Mouse (Mus musculus) midbrain, embryonic 12.5 days (tissue): Measurements from ENCODE around the gene Tbc1d9b. TPM values are rescaled to one million over a fixed set of nuclear protein-coding genes. Genes with fewer than 3 reads are reported as not detected.

Experiments
- ATAC-seq: fragments of 200-750 bp; cut with Nextera tagmentation; 2 replicates; pipeline ENCODE4 v1.8.0; 2017; ENCODE audit warnings: low read depth, moderate TSS enrichment, moderate library complexity; ENCODE audit not compliant: low FRiP score
- H3K27ac ChIP-seq: fragments of 300-500 bp; sonication (generic); replicated peaks from 2 replicates; pipeline ENCODE4 v1.5.1; 2016; ENCODE audit warnings: mild to moderate bottlenecking
- H3K27me3 ChIP-seq: fragments of 300-500 bp; sonication (generic); 2 replicates; pipeline ENCODE4 v1.6.1; 2016; ENCODE audit warnings: mild to moderate bottlenecking
- H3K36me3 ChIP-seq: fragments of 300-500 bp; sonication (generic); 2 replicates; pipeline ENCODE4 v1.6.1; 2016
- H3K4me1 ChIP-seq: fragments of 300-500 bp; sonication (generic); 2 replicates; pipeline ENCODE4 v1.6.1; 2016
- H3K4me2 ChIP-seq: fragments of 300-500 bp; sonication (generic); replicated peaks from 2 replicates; pipeline ENCODE4 v1.6.1; 2016; ENCODE audit warnings: mild to moderate bottlenecking, moderate library complexity
- H3K4me3 ChIP-seq: fragments of 300-500 bp; sonication (generic); 2 replicates; pipeline ENCODE4 v1.5.1; 2016; ENCODE audit warnings: mild to moderate bottlenecking
- H3K9ac ChIP-seq: fragments of 300-500 bp; sonication (generic); replicated peaks from 2 replicates; pipeline ENCODE4 v1.6.1; 2016; ENCODE audit warnings: mild to moderate bottlenecking, moderate library complexity
- H3K9me3 ChIP-seq: fragments of 300-500 bp; sonication (generic); 2 replicates; pipeline ENCODE4 v1.6.1; 2016; ENCODE audit warnings: mild to moderate bottlenecking
- WGBS: fragments of 180-500 bp; shearing (Covaris S2); methylation state at CpG from one replicate; pipeline ENCODE4 v1.1.7; 2016; 5-methylcytosine and 5-hydroxymethylcytosine counted together
- polyA plus RNA-seq: library from polyadenylated mRNA; unstranded; fragments of >200 nt; fragmentation: Nextera tagmentation; extraction: Ambion mirVana; gene quantifications from 2 replicates; pipeline ENCODE4 v1.2.1, GENCODE M21; 2016

Gene Tbc1d9b
- polyA plus RNA-seq, 1 experiment from 2014 or later = 45.2 TPM

DNA sequence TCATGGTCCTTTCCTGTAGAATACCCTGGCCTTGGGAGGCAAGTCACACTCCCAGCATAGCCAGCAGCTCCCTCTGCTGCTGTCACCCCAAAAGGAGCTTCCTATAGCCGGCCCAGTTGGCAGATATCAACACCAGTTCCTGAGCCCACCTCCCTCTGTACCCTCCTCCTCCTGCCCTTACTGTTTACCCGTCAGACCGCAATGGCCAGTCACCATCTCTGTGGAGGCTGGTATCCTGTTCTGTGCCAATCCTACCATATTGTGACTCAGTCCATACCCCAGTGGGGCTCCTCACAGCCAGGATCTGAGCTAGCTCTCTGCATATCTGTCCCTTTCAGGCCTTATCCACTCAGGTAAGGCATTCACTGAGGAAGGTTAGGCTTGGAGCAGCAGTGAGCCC lies 14.3 kb downstream of the Tbc1d9b start:
- H3K4me2 ChIP-seq = no peak overlapping the region
- no peaks in the 10 kb centered on the region for H3K4me1 ChIP-seq
- no peak overlapping the region for H3K4me3 ChIP-seq
- no peaks in the 10 kb centered on the region for H3K9me3 ChIP-seq
- peaks cover 87% of the 10 kb centered on the region for H3K36me3 ChIP-seq
- no peak for ATAC-seq
- no peak overlapping the region for H3K9ac ChIP-seq
- no peak overlapping the region for H3K27ac ChIP-seq
- 86% methylated on average over 3 of the region's 3 CpGs for WGBS
- H3K27me3 ChIP-seq = no peaks in the 10 kb centered on the region

DNA sequence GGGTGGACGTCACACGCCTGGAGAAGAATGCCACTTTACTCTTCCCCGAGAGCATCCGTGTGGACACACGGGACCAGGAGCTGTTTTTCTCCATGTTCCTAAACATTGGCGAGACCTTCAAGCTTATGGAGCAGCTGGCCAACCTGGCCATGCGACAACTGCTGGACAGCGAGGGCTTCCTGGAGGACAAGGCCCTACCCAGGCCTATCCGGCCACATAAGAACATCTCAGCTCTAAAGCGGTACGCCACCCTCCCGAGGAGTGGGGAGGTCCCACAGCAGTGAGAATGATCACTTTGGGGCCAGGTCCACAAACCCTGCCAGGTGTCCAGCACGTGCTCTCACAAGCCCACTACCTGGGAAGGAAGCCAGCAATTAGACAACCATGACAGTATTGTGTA lies 14.9 kb downstream of the Tbc1d9b start:
- no peaks in the 10 kb centered on the region for H3K4me1 ChIP-seq
- WGBS = 93% methylated on average over 13 of the region's 13 CpGs
- peaks cover 87% of the 10 kb centered on the region for H3K36me3 ChIP-seq
- no peak overlapping the region for H3K9ac ChIP-seq
- no peak overlapping the region for H3K27ac ChIP-seq
- H3K4me3 ChIP-seq = no peak overlapping the region
- ATAC-seq = no peak
- H3K27me3 ChIP-seq = no peaks in the 10 kb centered on the region
- H3K4me2 ChIP-seq = no peak overlapping the region
- H3K9me3 ChIP-seq = no peaks in the 10 kb centered on the region

DNA sequence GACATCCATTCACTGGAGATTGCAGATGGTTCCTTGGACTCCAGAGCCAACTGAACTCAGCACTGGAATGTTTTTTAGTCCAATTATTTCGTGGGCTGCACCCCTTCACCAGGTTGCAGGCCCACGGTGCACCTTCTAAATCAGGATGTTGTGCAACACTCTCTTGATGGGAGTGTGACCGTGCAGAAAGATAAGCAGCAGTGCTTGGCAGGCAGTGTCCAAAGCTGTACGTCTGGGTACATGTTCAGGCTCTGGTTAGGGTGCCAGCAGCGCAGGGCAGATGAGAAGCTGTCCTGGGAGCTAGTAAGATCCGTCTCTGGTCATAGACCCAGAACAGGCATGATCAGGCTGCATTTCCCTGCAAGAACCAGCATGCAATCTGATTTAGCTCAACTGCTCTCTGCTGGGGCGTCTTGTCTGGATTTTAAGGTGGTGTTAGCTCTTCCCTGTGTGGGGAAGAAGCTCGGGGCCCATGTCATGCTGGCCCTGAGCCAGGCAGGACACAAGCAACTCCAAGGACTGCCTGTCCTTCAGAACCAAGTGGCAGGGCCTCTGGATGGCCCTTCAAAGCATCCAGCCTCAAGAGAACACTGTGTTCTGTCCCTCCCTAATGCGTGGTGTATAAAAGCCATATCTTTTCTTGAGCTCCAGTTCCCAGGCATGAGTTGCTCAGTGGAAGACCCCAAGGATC lies 16.2 kb downstream of the Tbc1d9b start:
- Histone ChIP-seq H3K4me1 (no peaks in the 10 kb centered on the region), H3K27ac (no peak overlapping the region), H3K9me3 (no peaks in the 10 kb centered on the region), H3K9ac (no peak overlapping the region), H3K4me2 (no peak overlapping the region), H3K27me3 (no peaks in the 10 kb centered on the region), H3K36me3 (peaks cover 88% of the 10 kb centered on the region), H3K4me3 (no peak overlapping the region)
- 90% methylated on average over 9 of the region's 9 CpGs for WGBS
- ATAC-seq = no peak

DNA sequence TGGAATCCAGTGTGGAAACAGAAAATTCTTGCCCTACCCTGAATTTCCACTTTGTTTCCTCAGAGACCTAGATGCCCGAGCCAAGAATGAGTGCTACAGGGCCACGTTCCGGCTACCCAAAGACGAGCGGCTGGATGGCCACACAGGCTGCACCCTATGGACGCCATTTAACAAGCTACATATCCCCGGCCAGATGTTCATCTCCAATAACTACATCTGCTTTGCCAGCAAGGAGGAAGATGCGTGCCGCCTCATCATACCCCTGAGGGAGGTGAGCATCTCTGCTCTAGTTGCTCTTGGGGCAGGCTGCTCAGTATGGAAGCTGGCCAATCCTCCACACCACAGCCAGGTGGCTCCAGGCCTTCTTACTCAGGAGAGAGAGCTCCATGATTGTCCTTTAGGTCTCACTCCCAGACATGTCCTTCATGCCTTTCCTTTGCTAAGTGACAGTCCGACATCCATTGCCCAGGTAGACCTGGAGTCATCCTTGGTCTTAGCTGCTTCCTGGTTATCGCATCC lies 16.8 kb downstream of the Tbc1d9b start:
- Histone ChIP-seq H3K4me3 (no peak overlapping the region), H3K27me3 (no peaks in the 10 kb centered on the region), H3K27ac (no peak overlapping the region), H3K36me3 (peaks cover 88% of the 10 kb centered on the region), H3K4me2 (no peak overlapping the region), H3K9me3 (no peaks in the 10 kb centered on the region), H3K9ac (no peak overlapping the region), H3K4me1 (no peaks in the 10 kb centered on the region)
- 96% methylated on average over 11 of the region's 11 CpGs for WGBS
- no peak for ATAC-seq

DNA sequence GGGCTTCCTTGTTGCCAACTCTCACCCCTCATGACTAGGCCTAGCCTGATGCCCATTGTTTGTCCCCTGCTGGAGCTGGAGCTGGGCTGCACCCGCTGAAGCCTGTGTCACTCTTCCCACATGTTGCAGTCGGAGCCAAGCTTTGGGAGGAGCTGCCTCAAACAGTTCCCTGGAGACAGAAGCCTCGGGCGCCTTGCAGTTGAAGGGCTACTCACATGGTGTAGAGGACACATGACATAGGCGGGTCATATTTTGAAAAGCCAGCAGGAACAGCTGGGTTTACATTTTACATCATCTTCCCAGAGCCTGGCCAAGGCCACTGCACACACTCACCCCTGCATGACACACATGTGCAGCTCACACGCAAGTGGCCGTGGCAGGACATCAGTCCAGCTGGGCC lies 18.0 kb downstream of the Tbc1d9b start:
- Histone ChIP-seq H3K27ac (no peak overlapping the region), H3K4me2 (no peak overlapping the region), H3K4me1 (no peaks in the 10 kb centered on the region), H3K36me3 (peaks cover 92% of the 10 kb centered on the region), H3K4me3 (no peak overlapping the region), H3K27me3 (no peaks in the 10 kb centered on the region), H3K9me3 (no peaks in the 10 kb centered on the region), H3K9ac (no peak overlapping the region)
- WGBS = 93% methylated on average over 7 of the region's 7 CpGs
- no peak for ATAC-seq

DNA sequence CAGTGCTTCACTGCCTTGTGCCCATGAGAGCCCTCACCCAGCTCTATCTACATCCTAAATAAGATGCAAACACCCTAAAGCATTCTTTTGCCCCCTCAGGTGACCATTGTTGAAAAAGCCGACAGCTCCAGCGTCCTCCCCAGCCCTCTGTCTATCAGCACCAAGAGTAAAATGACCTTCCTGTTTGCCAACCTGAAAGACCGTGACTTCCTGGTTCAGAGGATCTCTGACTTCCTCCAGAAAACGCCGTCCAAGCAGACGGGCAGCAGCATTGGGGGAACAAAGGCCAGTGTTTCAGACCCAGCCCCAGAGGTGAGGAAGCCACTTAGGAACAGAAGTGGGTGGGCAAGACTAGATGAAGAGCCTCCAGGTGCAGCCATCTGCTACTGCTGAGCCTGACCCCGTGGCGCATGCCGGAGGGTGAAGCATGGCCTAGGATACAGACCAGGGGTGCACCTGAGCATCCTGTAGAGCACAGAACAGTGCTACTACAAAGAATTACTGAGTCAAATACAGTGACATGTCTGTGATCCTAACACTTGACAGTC lies 18.5 kb downstream of the Tbc1d9b start:
- no peak overlapping the region for H3K4me2 ChIP-seq
- H3K9me3 ChIP-seq = no peaks in the 10 kb centered on the region
- 92% methylated on average over 9 of the region's 9 CpGs for WGBS
- no peaks in the 10 kb centered on the region for H3K27me3 ChIP-seq
- H3K27ac ChIP-seq = no peak overlapping the region
- H3K4me3 ChIP-seq = no peak overlapping the region
- no peak for ATAC-seq
- H3K36me3 ChIP-seq = peaks cover 95% of the 10 kb centered on the region
- no peak overlapping the region for H3K9ac ChIP-seq
- H3K4me1 ChIP-seq = no peaks in the 10 kb centered on the region

DNA sequence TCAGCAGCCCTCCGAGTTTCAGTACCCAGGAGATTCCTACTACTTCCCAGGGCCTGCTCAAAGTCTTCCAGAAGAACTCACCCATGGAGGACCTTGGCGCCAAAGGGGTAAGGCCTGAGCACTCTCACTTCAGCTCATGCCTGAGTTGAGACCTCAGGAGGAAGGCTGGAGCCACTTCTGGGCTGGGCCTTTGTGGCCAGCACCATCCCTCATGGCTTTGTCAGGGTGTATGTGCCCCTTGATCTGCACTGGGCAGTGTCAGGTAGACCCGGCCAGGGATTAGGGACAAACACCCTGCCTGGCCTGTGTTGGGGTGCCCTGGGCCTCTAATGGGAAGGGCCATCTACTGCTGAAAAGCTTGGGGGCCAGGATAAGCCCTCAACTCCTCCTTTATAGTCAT lies 20.2 kb downstream of the Tbc1d9b start:
- no peak overlapping the region for H3K27ac ChIP-seq
- no peak overlapping the region for H3K9ac ChIP-seq
- H3K9me3 ChIP-seq = no peaks in the 10 kb centered on the region
- no peak overlapping the region for H3K4me2 ChIP-seq
- ATAC-seq = no peak
- no peak overlapping the region for H3K4me3 ChIP-seq
- no peaks in the 10 kb centered on the region for H3K27me3 ChIP-seq
- H3K36me3 ChIP-seq = peaks cover 95% of the 10 kb centered on the region
- H3K4me1 ChIP-seq = no peaks in the 10 kb centered on the region
- 86% methylated on average over 3 of the region's 3 CpGs for WGBS

DNA sequence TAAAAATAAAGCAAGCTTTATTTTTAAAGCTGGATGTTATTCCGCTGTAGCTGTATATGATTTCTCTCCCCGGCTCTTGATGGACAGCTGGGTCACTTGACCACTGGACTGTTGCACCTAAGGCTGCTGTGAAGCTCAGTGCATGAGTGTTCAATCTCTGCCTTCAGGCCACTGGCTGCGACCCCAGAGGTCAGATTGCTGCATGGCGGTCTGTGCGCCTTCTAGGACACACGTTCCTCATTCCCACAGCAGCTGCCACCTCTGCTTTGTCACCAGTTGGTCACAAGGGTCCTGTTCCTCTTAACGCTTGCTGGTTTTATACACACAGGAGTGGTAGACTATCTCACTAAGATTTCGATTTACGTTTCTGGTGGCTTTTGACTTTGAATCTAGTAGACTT lies 23.0 kb downstream of the Tbc1d9b start:
- Histone ChIP-seq H3K4me3 (no peak overlapping the region), H3K9me3 (no peaks in the 10 kb centered on the region), H3K4me2 (no peak overlapping the region), H3K27ac (no peak overlapping the region), H3K9ac (no peak overlapping the region), H3K36me3 (peaks cover 99% of the 10 kb centered on the region), H3K4me1 (no peaks in the 10 kb centered on the region), H3K27me3 (no peaks in the 10 kb centered on the region)
- WGBS = 78% methylated on average over 9 of the region's 9 CpGs
- ATAC-seq = no peak

DNA sequence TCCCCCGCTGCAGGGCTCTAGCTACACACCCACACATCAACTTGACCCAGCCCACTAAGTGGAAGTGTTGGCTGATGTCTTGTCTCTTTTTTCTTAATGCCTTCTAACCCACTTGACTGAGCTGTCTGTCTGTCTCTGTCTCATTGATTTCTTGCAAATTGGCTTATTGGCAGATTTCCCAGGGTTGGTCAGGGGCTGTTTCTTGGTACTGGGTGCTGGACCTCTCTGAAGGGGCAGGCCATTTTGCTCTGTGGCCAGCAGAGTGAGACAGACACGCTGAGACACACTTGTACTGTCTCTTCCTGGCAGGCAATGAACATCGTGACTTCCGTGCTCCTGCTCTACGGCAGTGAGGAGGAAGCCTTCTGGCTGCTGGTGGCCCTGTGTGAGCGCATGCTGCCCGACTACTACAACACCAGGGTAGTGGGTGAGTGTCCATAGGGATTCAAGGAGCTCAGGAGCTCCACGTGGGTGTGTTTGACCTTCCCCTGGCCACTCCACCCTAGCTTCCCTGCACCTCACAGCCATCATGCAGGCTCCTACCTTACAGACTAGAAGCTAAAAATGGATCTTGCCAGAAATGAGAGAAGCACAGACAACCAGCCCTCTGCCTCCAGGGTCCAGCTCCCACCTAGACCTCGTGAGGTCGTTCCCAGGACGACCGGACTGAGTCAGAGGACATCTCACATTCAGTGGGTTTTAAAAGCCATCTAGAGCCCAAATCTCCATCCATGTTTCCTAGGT lies 23.8 kb downstream of the Tbc1d9b start:
- Histone ChIP-seq H3K27me3 (no peaks in the 10 kb centered on the region), H3K27ac (no peak overlapping the region), H3K36me3 (peaks cover 99% of the 10 kb centered on the region), H3K9me3 (no peaks in the 10 kb centered on the region), H3K9ac (no peak overlapping the region), H3K4me1 (no peaks in the 10 kb centered on the region), H3K4me2 (no peak overlapping the region), H3K4me3 (no peak overlapping the region)
- whole genome bisulfite sequencing = 90% methylated on average over 12 of the region's 12 CpGs
- no peak for ATAC-seq

DNA sequence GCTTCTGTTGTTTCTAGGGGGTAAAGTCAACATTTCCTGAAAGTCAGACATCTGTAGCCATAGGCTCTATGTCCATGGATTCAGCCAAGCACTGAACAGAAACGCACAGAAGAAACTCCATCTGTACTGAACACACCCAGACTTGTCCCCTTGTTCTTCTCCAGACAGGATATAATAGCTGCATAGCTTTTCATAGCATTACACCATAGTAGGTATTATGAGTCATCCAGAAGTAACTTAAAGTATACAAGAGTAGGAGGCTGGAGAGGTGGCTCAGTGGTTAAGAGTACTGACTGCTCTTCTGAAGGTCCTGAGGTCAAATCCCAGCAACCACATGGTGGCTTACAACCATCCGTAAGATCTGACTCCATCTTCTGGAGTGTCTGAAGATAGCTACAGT lies 24.6 kb downstream of the Tbc1d9b start:
- WGBS = 92% methylated on average over 2 of the region's 2 CpGs

DNA sequence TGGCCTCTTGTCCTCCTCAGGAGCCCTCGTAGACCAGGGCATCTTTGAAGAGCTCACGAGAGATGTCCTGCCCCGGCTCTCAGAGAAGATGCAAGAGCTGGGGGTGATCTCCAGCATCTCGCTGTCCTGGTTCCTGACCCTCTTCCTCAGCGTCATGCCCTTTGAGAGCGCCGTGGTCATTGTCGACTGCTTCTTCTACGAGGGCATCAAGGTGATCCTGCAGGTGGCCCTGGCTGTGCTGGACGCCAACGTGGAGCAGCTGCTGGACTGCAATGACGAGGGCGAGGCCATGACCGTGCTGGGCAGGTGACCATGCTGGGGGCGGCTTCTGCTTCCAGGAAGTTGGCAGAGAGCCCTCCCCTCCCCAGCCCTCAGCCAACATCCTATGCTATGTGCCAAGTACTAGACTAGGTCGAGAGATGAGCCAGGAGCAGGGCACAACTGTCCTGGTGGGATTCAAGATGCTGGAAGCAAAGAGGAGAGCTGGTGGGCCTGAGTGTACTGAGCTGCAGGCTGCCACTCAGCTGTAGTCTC lies 25.6 kb downstream of the Tbc1d9b start:
- 95% methylated on average over 16 of the region's 16 CpGs for WGBS
- Histone ChIP-seq H3K4me2 (no peak overlapping the region), H3K27me3 (no peaks in the 10 kb centered on the region), H3K4me3 (no peak overlapping the region), H3K36me3 (peaks cover 83% of the 10 kb centered on the region), H3K9ac (no peak overlapping the region), H3K9me3 (no peaks in the 10 kb centered on the region), H3K27ac (no peak overlapping the region), H3K4me1 (no peaks in the 10 kb centered on the region)
- ATAC-seq = no peak

More for the DNA sequence above, 24.6 kb downstream of the Tbc1d9b start:
- no peak overlapping the region for H3K27ac ChIP-seq
- H3K27me3 ChIP-seq = no peaks in the 10 kb centered on the region
- H3K9ac ChIP-seq = no peak overlapping the region
- peaks cover 91% of the 10 kb centered on the region for H3K36me3 ChIP-seq
- ATAC-seq = no peak
- H3K4me2 ChIP-seq = no peak overlapping the region
- H3K4me1 ChIP-seq = no peaks in the 10 kb centered on the region
- H3K9me3 ChIP-seq = no peaks in the 10 kb centered on the region
- no peak overlapping the region for H3K4me3 ChIP-seq

DNA sequence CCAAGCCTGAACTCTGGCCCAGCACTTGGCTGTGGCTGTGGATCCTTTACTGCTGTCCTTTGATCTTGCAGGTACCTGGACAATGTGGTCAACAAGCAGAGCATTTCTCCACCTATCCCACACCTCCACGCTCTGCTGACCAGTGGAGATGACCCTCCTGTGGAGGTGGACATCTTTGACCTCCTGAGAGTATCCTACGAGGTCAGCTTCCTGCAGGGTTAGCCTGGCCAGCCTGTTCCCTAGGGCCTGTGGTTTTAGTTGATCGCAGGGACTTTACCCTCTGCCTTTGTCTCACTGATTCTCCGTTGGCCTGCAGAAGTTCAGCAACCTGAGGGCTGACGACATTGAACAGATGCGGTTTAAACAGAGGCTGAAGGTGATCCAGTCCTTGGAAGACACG lies 27.1 kb downstream of the Tbc1d9b start:
- Histone ChIP-seq H3K4me2 (no peak overlapping the region), H3K27me3 (no peaks in the 10 kb centered on the region), H3K27ac (no peak overlapping the region), H3K4me3 (no peak overlapping the region), H3K36me3 (peaks cover 80% of the 10 kb centered on the region), H3K9ac (no peak overlapping the region), H3K9me3 (no peaks in the 10 kb centered on the region), H3K4me1 (no peaks in the 10 kb centered on the region)
- WGBS = 96% methylated on average over 7 of the region's 7 CpGs
- ATAC-seq = no peak
